Mouse (Mus musculus) neural tube, embryonic 14.5 days (tissue): ENCODE results near the gene Nme8. TPM values are rescaled to one million over a fixed set of nuclear protein-coding genes. Genes with fewer than 3 reads are reported as not detected.

ENCODE experiments used
- polyA plus RNA-seq: library from polyadenylated mRNA; unstranded; fragments of >200 nt; fragmentation: Nextera tagmentation; extraction: Ambion mirVana; gene quantifications from 2 replicates; pipeline ENCODE4 v1.2.1, GENCODE M21; 2014

Nme8 gene
- polyA plus RNA-seq, 1 experiment from 2014 or later, result not detected

Other genes with a start within 250 kb of the Nme8 start
- gene Epdr1, start 77.9 kb downstream of the Nme8 start, polyA plus RNA-seq, result 20.7 TPM in 2 replicates
- 3.2 and 4.3 TPM in 2 replicates for gene Sfrp4, start 74.7 kb downstream of the Nme8 start, polyA plus RNA-seq
- not detected in 2 replicates for gene Gpr141, start 126.5 kb upstream of the Nme8 start, polyA plus RNA-seq